Mouse (Mus musculus): Measurements from ENCODE around the gene E330017A01Rik. TPM values are rescaled to one million over a fixed set of nuclear protein-coding genes. Genes with fewer than 3 reads are reported as not detected.

The E330017A01Rik gene
- polyA plus RNA-seq (2015; fragmentation: Nextera tagmentation; extraction: Ambion mirVana): not detected in 2 replicates

- Histone ChIP-seq H3K4me3 (ENCODE audit: low read length) (no peak within 1 kb of the TSS), H3K4me1 (ENCODE audit: control insufficient read depth, insufficient read depth, low read depth, low read length) (no peaks in the 10 kb centered on the region), H3K27ac (ENCODE audit: low read depth, low read length) (no peak within 1 kb of the TSS), H3K4me2 (ENCODE audit: low read length) (no peak within 1 kb of the TSS), H3K36me3 (ENCODE audit: control insufficient read depth, insufficient read depth, low read length) (no peaks in the 10 kb centered on the region), H3K9me3 (ENCODE audit: control insufficient read depth, low read length) (no peaks in the 10 kb centered on the region), H3K9ac (ENCODE audit: low read depth, low read length) (no peak within 1 kb of the TSS), H3K27me3 (replicated peaks; ENCODE audit: control insufficient read depth, insufficient read depth, low read length) (no peaks in the 10 kb centered on the region)
- no peak for ATAC-seq
- 81% methylated on average over 3 of the region's 3 CpGs for WGBS
Observed at GRCm38 (mm10) chr16:58638689-58639175, at the start of gene E330017A01Rik. Gene E330017A01Rik, minus strand, starts transcription at chr16:58638739.

GRCm38 (mm10) chr16:58685548-58686537, 47.3 kb upstream of the E330017A01Rik start:
- Histone ChIP-seq H3K4me3 (ENCODE audit: low read length) (no peak overlapping the region), H3K9me3 (ENCODE audit: control insufficient read depth, low read length) (no peaks in the 10 kb centered on the region), H3K4me1 (ENCODE audit: control insufficient read depth, insufficient read depth, low read depth, low read length) (no peaks in the 10 kb centered on the region), H3K36me3 (ENCODE audit: control insufficient read depth, insufficient read depth, low read length) (no peaks in the 10 kb centered on the region; the same call in 1 of the 2 replicates), H3K27ac (ENCODE audit: low read depth, low read length) (no peak overlapping the region), H3K27me3 (replicated peaks; ENCODE audit: control insufficient read depth, insufficient read depth, low read length) (no peaks in the 10 kb centered on the region), H3K4me2 (ENCODE audit: low read length) (no peak overlapping the region), H3K9ac (ENCODE audit: low read depth, low read length) (no peak overlapping the region)
- 84% methylated on average over 20 of the region's 20 CpGs for WGBS
- no peak for ATAC-seq

- Histone ChIP-seq H3K9ac (ENCODE audit: low read depth, low read length) (no peak overlapping the region), H3K4me1 (ENCODE audit: control insufficient read depth, insufficient read depth, low read depth, low read length) (no peaks in the 10 kb centered on the region)
- no peak for ATAC-seq
Observed at GRCm38 (mm10) chr16:58684537-58684936, 46.0 kb upstream of the E330017A01Rik start.

DNA sequence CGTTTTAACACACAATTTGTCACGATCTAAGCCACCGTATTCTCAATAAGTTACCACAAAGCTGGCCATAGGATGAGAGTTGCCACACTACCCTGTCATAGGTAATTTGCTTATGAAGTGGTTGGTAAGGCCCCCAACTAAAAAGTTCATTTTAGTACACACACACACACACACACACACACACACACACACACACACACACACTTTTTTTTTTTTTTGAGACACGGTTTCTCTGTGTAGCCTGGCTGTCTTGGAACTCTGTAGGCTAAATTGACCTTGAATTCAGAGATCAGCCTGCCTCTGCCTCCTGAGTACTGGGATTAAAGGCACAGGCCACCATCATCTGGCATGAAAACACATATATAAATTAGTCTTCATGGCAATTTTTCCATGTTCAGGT, 45.4 kb upstream of the E330017A01Rik start:
- 97% methylated on average over 4 of the region's 4 CpGs for WGBS
- H3K9ac ChIP-seq (ENCODE audit: low read depth, low read length): no peak overlapping the region
- no peak overlapping the region for H3K27ac ChIP-seq (ENCODE audit: low read depth, low read length)
- no peak overlapping the region for H3K4me3 ChIP-seq (ENCODE audit: low read length)
- H3K9me3 ChIP-seq (ENCODE audit: control insufficient read depth, low read length): no peaks in the 10 kb centered on the region
- H3K4me1 ChIP-seq (ENCODE audit: control insufficient read depth, insufficient read depth, low read depth, low read length): no peaks in the 10 kb centered on the region
- no peaks in the 10 kb centered on the region for H3K27me3 ChIP-seq (replicated peaks; ENCODE audit: control insufficient read depth, insufficient read depth, low read length)
- no peak overlapping the region for H3K4me2 ChIP-seq (ENCODE audit: low read length)
- peaks cover 5% of the 10 kb centered on the region; the same call in 1 of the 2 replicates for H3K36me3 ChIP-seq (ENCODE audit: control insufficient read depth, insufficient read depth, low read length)
- ATAC-seq: no peak

More at GRCm38 (mm10) chr16:58684537-58684936, 46.0 kb upstream of the E330017A01Rik start:
- Histone ChIP-seq H3K4me2 (ENCODE audit: low read length) (no peak overlapping the region), H3K27ac (ENCODE audit: low read depth, low read length) (no peak overlapping the region), H3K27me3 (replicated peaks; ENCODE audit: control insufficient read depth, insufficient read depth, low read length) (no peaks in the 10 kb centered on the region), H3K9me3 (ENCODE audit: control insufficient read depth, low read length) (no peaks in the 10 kb centered on the region), H3K4me3 (ENCODE audit: low read length) (no peak overlapping the region), H3K36me3 (ENCODE audit: control insufficient read depth, insufficient read depth, low read length) (peaks cover 5% of the 10 kb centered on the region; the same call in 1 of the 2 replicates)

GRCm38 (mm10) chr16:58682870-58683269, 44.3 kb upstream of the E330017A01Rik start:
- WGBS: 89% methylated on average over 7 of the region's 7 CpGs
- peaks cover 8% of the 10 kb centered on the region for H3K36me3 ChIP-seq (ENCODE audit: control insufficient read depth, insufficient read depth, low read length)

GRCm38 (mm10) chr16:58682046-58682445, 43.5 kb upstream of the E330017A01Rik start:
- H3K36me3 ChIP-seq (ENCODE audit: control insufficient read depth, insufficient read depth, low read length): peaks cover 11% of the 10 kb centered on the region
- H3K27ac ChIP-seq (ENCODE audit: low read depth, low read length): no peak overlapping the region
- H3K9ac ChIP-seq (ENCODE audit: low read depth, low read length): no peak overlapping the region
- ATAC-seq: no peak
- H3K4me3 ChIP-seq (ENCODE audit: low read length): no peak overlapping the region
- H3K9me3 ChIP-seq (ENCODE audit: control insufficient read depth, low read length): no peaks in the 10 kb centered on the region
- no peaks in the 10 kb centered on the region for H3K27me3 ChIP-seq (replicated peaks; ENCODE audit: control insufficient read depth, insufficient read depth, low read length)
- no peak overlapping the region for H3K4me2 ChIP-seq (ENCODE audit: low read length)
- 95% methylated on average over 6 of the region's 6 CpGs for WGBS
- H3K4me1 ChIP-seq (ENCODE audit: control insufficient read depth, insufficient read depth, low read depth, low read length): no peaks in the 10 kb centered on the region

More at GRCm38 (mm10) chr16:58682870-58683269, 44.3 kb upstream of the E330017A01Rik start:
- Histone ChIP-seq H3K9me3 (ENCODE audit: control insufficient read depth, low read length) (no peaks in the 10 kb centered on the region), H3K4me3 (ENCODE audit: low read length) (no peak overlapping the region), H3K27ac (ENCODE audit: low read depth, low read length) (no peak overlapping the region), H3K4me1 (ENCODE audit: control insufficient read depth, insufficient read depth, low read depth, low read length) (no peaks in the 10 kb centered on the region), H3K27me3 (replicated peaks; ENCODE audit: control insufficient read depth, insufficient read depth, low read length) (no peaks in the 10 kb centered on the region), H3K9ac (ENCODE audit: low read depth, low read length) (no peak overlapping the region), H3K4me2 (ENCODE audit: low read length) (no peak overlapping the region)
- ATAC-seq: no peak

- H3K36me3 ChIP-seq (ENCODE audit: control insufficient read depth, insufficient read depth, low read length): peaks cover 25% of the 10 kb centered on the region
- WGBS: 83% methylated on average over 7 of the region's 7 CpGs
- no peak for ATAC-seq
Observed at GRCm38 (mm10) chr16:58678660-58679059, 40.1 kb upstream of the E330017A01Rik start.

GRCm38 (mm10) chr16:58677491-58677890, 39.0 kb upstream of the E330017A01Rik start:
- WGBS: 72% methylated on average over 5 of the region's 5 CpGs
- peaks cover 26% of the 10 kb centered on the region for H3K36me3 ChIP-seq (ENCODE audit: control insufficient read depth, insufficient read depth, low read length)
- no peak overlapping the region for H3K9ac ChIP-seq (ENCODE audit: low read depth, low read length)
- H3K9me3 ChIP-seq (ENCODE audit: control insufficient read depth, low read length): no peaks in the 10 kb centered on the region
- H3K4me1 ChIP-seq (ENCODE audit: control insufficient read depth, insufficient read depth, low read depth, low read length): no peaks in the 10 kb centered on the region
- no peak overlapping the region for H3K27ac ChIP-seq (ENCODE audit: low read depth, low read length)
- no peak overlapping the region for H3K4me3 ChIP-seq (ENCODE audit: low read length)
- H3K4me2 ChIP-seq (ENCODE audit: low read length): no peak overlapping the region
- no peak for ATAC-seq
- H3K27me3 ChIP-seq (replicated peaks; ENCODE audit: control insufficient read depth, insufficient read depth, low read length): no peaks in the 10 kb centered on the region

More at GRCm38 (mm10) chr16:58678660-58679059, 40.1 kb upstream of the E330017A01Rik start:
- no peak overlapping the region for H3K4me3 ChIP-seq (ENCODE audit: low read length)
- H3K9ac ChIP-seq (ENCODE audit: low read depth, low read length): no peak overlapping the region
- H3K4me2 ChIP-seq (ENCODE audit: low read length): no peak overlapping the region
- H3K27me3 ChIP-seq (replicated peaks; ENCODE audit: control insufficient read depth, insufficient read depth, low read length): no peaks in the 10 kb centered on the region
- H3K9me3 ChIP-seq (ENCODE audit: control insufficient read depth, low read length): no peaks in the 10 kb centered on the region
- no peaks in the 10 kb centered on the region for H3K4me1 ChIP-seq (ENCODE audit: control insufficient read depth, insufficient read depth, low read depth, low read length)
- no peak overlapping the region for H3K27ac ChIP-seq (ENCODE audit: low read depth, low read length)

GRCm38 (mm10) chr16:58676633-58677032, 38.1 kb upstream of the E330017A01Rik start:
- no peaks in the 10 kb centered on the region for H3K27me3 ChIP-seq (replicated peaks; ENCODE audit: control insufficient read depth, insufficient read depth, low read length)
- WGBS: 91% methylated on average over 3 of the region's 3 CpGs
- no peaks in the 10 kb centered on the region for H3K9me3 ChIP-seq (ENCODE audit: control insufficient read depth, low read length)
- H3K4me2 ChIP-seq (ENCODE audit: low read length): no peak overlapping the region
- H3K4me1 ChIP-seq (ENCODE audit: control insufficient read depth, insufficient read depth, low read depth, low read length): peaks cover 4% of the 10 kb centered on the region
- H3K27ac ChIP-seq (ENCODE audit: low read depth, low read length): no peak overlapping the region
- peaks cover 26% of the 10 kb centered on the region for H3K36me3 ChIP-seq (ENCODE audit: control insufficient read depth, insufficient read depth, low read length)
- H3K9ac ChIP-seq (ENCODE audit: low read depth, low read length): no peak overlapping the region
- no peak for ATAC-seq
- H3K4me3 ChIP-seq (ENCODE audit: low read length): no peak overlapping the region

Data from hindbrain, embryonic 16.5 days (tissue).